Mouse (Mus musculus) ES-Bruce4 (cell line): ENCODE data around the gene Hspb9.

ENCODE experiments used
- CTCF ChIP-seq: IDR thresholded peaks from one replicate; pipeline ENCODE4 v1.8.1; 2011; ENCODE audit warnings: low read depth, low read length
- EP300 ChIP-seq: IDR thresholded peaks from 2 replicates; pipeline ENCODE4 v1.6.1; 2011; ENCODE audit warnings: low read depth, low read length; ENCODE audit not compliant: insufficient read depth
- POLR2A ChIP-seq: IDR thresholded peaks from one replicate; pipeline ENCODE4 v1.8.1; 2011; ENCODE audit warnings: low read length; ENCODE audit not compliant: insufficient read depth

GRCm38 (mm10) chr11:100737105-100737733 lies 23.6 kb downstream of the Hspb9 start:
- TF ChIP-seq CTCF (no peak), POLR2A (no peak), EP300 (no peak)
